ENCODE assay signal across 8 mouse cellular contexts in genomic region chr1:158513572-158513971, GRCm38 (mm10).
A peak's percentile ranks its signal among the peaks of the same experiment; 100 is the strongest.
DNase-seq lines count a peak whose midpoint lies in the region.

No protein-coding gene starts in this region.

- intact Hi-C loops in heart, postnatal 25 days (cut with DNase I) = no loop called here

- DNase-seq in heart, adult 18-20 months = peak; percentile 8 to 34
- no peak for DNase-seq in heart, postnatal 25 days (ENCODE audit: low spot score)
- DNase-seq in frontal cortex, adult 2 months (ENCODE audit: extremely low spot score in 1 of 2, low spot score in 1 of 2) = peak; percentile 90 to 93
- peak; percentile 79 to 82 for DNase-seq in layer of hippocampus, adult 8-10 months (ENCODE audit: low spot score in 2 of 2)
- peak; percentile 87 to 88 for DNase-seq in right cerebral cortex, adult 2 months (ENCODE audit: low spot score in 2 of 2)
- no peak for DNase-seq in spleen, adult 18-20 months
- DNase-seq in kidney, adult 8-10 months = no peak
- no peak for DNase-seq in adipocyte (ENCODE audit: low spot score)

Comparison
In these comparisons a context has a peak if more than half of its experiments do, and no peak if none do; other contexts are left out.
1. DNase-seq: peak in heart, adult 18-20 months (2 of 2), frontal cortex, adult 2 months (2 of 2), layer of hippocampus, adult 8-10 months (2 of 2) and right cerebral cortex, adult 2 months (2 of 2); none in heart, postnatal 25 days (single experiment), spleen, adult 18-20 months (0 of 2), kidney, adult 8-10 months (0 of 2) and adipocyte (single experiment).